Mouse (Mus musculus) hindbrain, embryonic 16.5 days (tissue): Measurements from ENCODE around the gene Ank. TPM values are rescaled to one million over a fixed set of nuclear protein-coding genes. Genes with fewer than 3 reads are reported as not detected.

Experiments used
- ATAC-seq: fragments of 200-750 bp; cut with Nextera tagmentation; 2 replicates; pipeline ENCODE4 v1.8.0; 2017; ENCODE audit warnings: moderate TSS enrichment, moderate library complexity
- H3K27ac ChIP-seq: fragments of 300-500 bp; sonication (generic); 2 replicates; pipeline ENCODE4 v1.5.1; 2014; ENCODE audit warnings: low read depth, mild to moderate bottlenecking, control low read depth, low read length, moderate library complexity
- H3K27me3 ChIP-seq: fragments of 300-500 bp; sonication (generic); replicated peaks from 2 replicates; pipeline ENCODE4 v1.6.1; 2014; ENCODE audit warnings: low read length; ENCODE audit not compliant: control insufficient read depth, insufficient read depth
- H3K36me3 ChIP-seq: fragments of 300-500 bp; sonication (generic); 2 replicates; pipeline ENCODE4 v1.6.1; 2014; ENCODE audit warnings: mild to moderate bottlenecking, low read length, moderate library complexity, mixed read lengths; ENCODE audit not compliant: control insufficient read depth, insufficient read depth
- H3K4me1 ChIP-seq: fragments of 300-500 bp; sonication (generic); 2 replicates; pipeline ENCODE4 v1.6.1; 2014; ENCODE audit warnings: low read depth, low read length; ENCODE audit not compliant: control insufficient read depth, insufficient read depth
- H3K4me2 ChIP-seq: fragments of 300-500 bp; sonication (generic); 2 replicates; pipeline ENCODE4 v1.6.1; 2014; ENCODE audit warnings: mild to moderate bottlenecking, low read length, control low read depth, moderate library complexity
- H3K4me3 ChIP-seq: fragments of 300-500 bp; sonication (generic); 2 replicates; pipeline ENCODE4 v1.5.1; 2014; ENCODE audit warnings: mild to moderate bottlenecking, low read length, control low read depth, moderate library complexity
- H3K9ac ChIP-seq: fragments of 300-500 bp; sonication (generic); 2 replicates; pipeline ENCODE4 v1.6.1; 2014; ENCODE audit warnings: low read depth, mild to moderate bottlenecking, control low read depth, low read length, moderate library complexity
- H3K9me3 ChIP-seq: fragments of 300-500 bp; sonication (generic); 2 replicates; pipeline ENCODE4 v1.6.1; 2014; ENCODE audit warnings: mild to moderate bottlenecking, low read length, moderate library complexity; ENCODE audit not compliant: control insufficient read depth
- WGBS: fragments of 180-500 bp; shearing (Covaris S2); extraction: QIAGEN DNeasy Blood & Tissue Kit; methylation state at CpG from one replicate; pipeline ENCODE4 v1.1.7; 2014; 5-methylcytosine and 5-hydroxymethylcytosine counted together
- polyA plus RNA-seq: library from polyadenylated mRNA; unstranded; fragments of >200 nt; fragmentation: Nextera tagmentation; extraction: Ambion mirVana; gene quantifications from 2 replicates; pipeline ENCODE4 v1.2.1, GENCODE M21; 2015

The Ank gene
- polyA plus RNA-seq, 1 experiment from 2014 or later: 11.6 TPM

DNA sequence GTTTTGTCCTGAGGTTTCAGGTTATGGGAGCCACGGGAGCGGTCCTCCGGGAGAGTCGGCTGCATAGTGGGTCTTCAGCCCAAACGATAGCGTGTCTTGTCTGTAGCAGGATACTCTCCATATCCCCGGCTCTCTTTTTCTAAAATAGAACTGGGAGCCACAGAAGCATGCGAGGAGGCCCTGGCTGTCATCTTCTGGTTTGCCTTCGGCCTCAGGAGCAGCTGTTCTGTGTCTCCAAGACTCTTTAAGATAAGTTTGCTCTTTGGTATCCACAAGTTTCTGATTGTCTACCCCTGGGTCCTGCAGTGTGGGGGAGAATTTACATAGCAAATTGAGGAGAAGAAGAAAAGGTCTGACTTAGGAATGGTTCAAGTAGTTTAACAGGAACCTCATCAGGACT is 10.7 kb downstream of the Ank start:
- no peaks in the 10 kb centered on the region for H3K27me3 ChIP-seq
- peaks cover 16% of the 10 kb centered on the region for H3K4me1 ChIP-seq
- no peak overlapping the region for H3K9ac ChIP-seq
- no peak overlapping the region for H3K27ac ChIP-seq
- 96% methylated on average over 9 of the region's 9 CpGs for WGBS
- no peaks in the 10 kb centered on the region for H3K9me3 ChIP-seq
- no peak for ATAC-seq
- no peak overlapping the region for H3K4me2 ChIP-seq
- no peaks in the 10 kb centered on the region for H3K36me3 ChIP-seq
- no peak overlapping the region for H3K4me3 ChIP-seq

- Histone ChIP-seq H3K27me3 (no peaks in the 10 kb centered on the region), H3K9me3 (no peaks in the 10 kb centered on the region), H3K27ac (no peak overlapping the region), H3K4me1 (peaks cover 11% of the 10 kb centered on the region), H3K4me3 (no peak overlapping the region), H3K36me3 (no peaks in the 10 kb centered on the region), H3K9ac (no peak overlapping the region), H3K4me2 (no peak overlapping the region)
- ATAC-seq: no peak
- 84% methylated on average over 7 of the region's 7 CpGs for WGBS
Measured at GRCm38 (mm10) chr15:27477630-27478029, 11.2 kb downstream of the Ank start.

- Histone ChIP-seq H3K4me3 (no peak overlapping the region), H3K36me3 (no peaks in the 10 kb centered on the region), H3K27ac (no peak overlapping the region; the same call in 1 of the 2 replicates), H3K9ac (no peak overlapping the region), H3K27me3 (no peaks in the 10 kb centered on the region), H3K9me3 (no peaks in the 10 kb centered on the region), H3K4me2 (no peak overlapping the region), H3K4me1 (peaks cover 10% of the 10 kb centered on the region)
- ATAC-seq: no peak
- 66% methylated on average over 4 of the region's 4 CpGs for WGBS
Measured at GRCm38 (mm10) chr15:27480333-27481015, 14.0 kb downstream of the Ank start.

DNA sequence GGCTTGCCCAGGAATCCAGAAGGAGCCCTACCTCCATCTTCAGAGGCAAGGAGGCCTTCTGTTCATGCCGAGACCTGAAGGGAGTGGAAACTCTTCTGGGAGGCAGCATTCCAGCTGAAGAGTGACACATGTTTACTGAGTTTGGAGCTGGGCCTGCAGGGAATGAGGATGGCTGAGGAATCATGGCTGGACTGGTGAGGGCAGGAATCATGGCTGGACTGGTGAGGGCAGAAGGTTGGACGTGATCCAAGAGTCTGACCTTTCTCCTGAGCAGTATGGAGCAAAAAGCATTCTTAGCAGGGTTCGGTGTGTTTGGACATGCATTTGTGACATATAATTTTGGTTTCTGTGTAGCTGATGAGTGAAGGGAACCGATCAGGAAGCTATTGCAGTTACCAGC is 15.5 kb downstream of the Ank start:
- Histone ChIP-seq H3K27ac (no peak overlapping the region), H3K9ac (no peak overlapping the region), H3K4me3 (no peak overlapping the region), H3K4me1 (peaks cover 22% of the 10 kb centered on the region), H3K9me3 (no peaks in the 10 kb centered on the region), H3K27me3 (no peaks in the 10 kb centered on the region), H3K4me2 (no peak overlapping the region), H3K36me3 (no peaks in the 10 kb centered on the region)
- no peak for ATAC-seq
- WGBS: 83% methylated on average over 4 of the region's 4 CpGs

GRCm38 (mm10) chr15:27483183-27483582 is 16.7 kb downstream of the Ank start:
- H3K4me3 ChIP-seq: no peak overlapping the region
- WGBS: 73% methylated on average over 3 of the region's 3 CpGs
- H3K4me2 ChIP-seq: no peak overlapping the region
- no peaks in the 10 kb centered on the region for H3K27me3 ChIP-seq
- no peaks in the 10 kb centered on the region for H3K36me3 ChIP-seq
- peaks cover 35% of the 10 kb centered on the region for H3K4me1 ChIP-seq
- no peak overlapping the region for H3K9ac ChIP-seq
- H3K9me3 ChIP-seq: no peaks in the 10 kb centered on the region
- no peak overlapping the region for H3K27ac ChIP-seq
- ATAC-seq: no peak

GRCm38 (mm10) chr15:27485567-27486278 is 19.2 kb downstream of the Ank start:
- Histone ChIP-seq H3K4me2 (peak overlapping the region; percentile 8; the same call in 1 of the 2 replicates), H3K36me3 (no peaks in the 10 kb centered on the region), H3K4me1 (peaks cover 31% of the 10 kb centered on the region), H3K27me3 (no peaks in the 10 kb centered on the region), H3K9ac (no peak overlapping the region), H3K4me3 (no peak overlapping the region), H3K9me3 (no peaks in the 10 kb centered on the region), H3K27ac (no peak overlapping the region; the same call in 1 of the 2 replicates)
- peak; percentile 66 for ATAC-seq
- 28% methylated on average over 12 of the region's 12 CpGs for WGBS

GRCm38 (mm10) chr15:27486279-27486618 is 19.8 kb downstream of the Ank start:
- no peaks in the 10 kb centered on the region for H3K9me3 ChIP-seq
- H3K4me3 ChIP-seq: no peak overlapping the region
- no peaks in the 10 kb centered on the region for H3K36me3 ChIP-seq
- H3K9ac ChIP-seq: no peak overlapping the region
- no peaks in the 10 kb centered on the region for H3K27me3 ChIP-seq
- peak overlapping the region; percentile 6; the same call in 1 of the 2 replicates for H3K27ac ChIP-seq
- H3K4me2 ChIP-seq: 0 out of 2 replicates have a peak overlapping the region, but pooled peaks have one; percentile 0
- no peak; the same call in 1 of the 2 replicates for ATAC-seq
- H3K4me1 ChIP-seq: peaks cover 31% of the 10 kb centered on the region
- WGBS: 65% methylated on average over 5 of the region's 5 CpGs

- H3K27ac ChIP-seq: peak overlapping the region; percentile 8; the same call in 1 of the 2 replicates
- H3K4me3 ChIP-seq: no peak overlapping the region
- H3K9ac ChIP-seq: no peak overlapping the region
- H3K36me3 ChIP-seq: no peaks in the 10 kb centered on the region
- 63% methylated on average over 8 of the region's 8 CpGs for WGBS
- no peaks in the 10 kb centered on the region for H3K9me3 ChIP-seq
- H3K27me3 ChIP-seq: no peaks in the 10 kb centered on the region
- peaks cover 31% of the 10 kb centered on the region for H3K4me1 ChIP-seq
- ATAC-seq: no peak
- no peak overlapping the region for H3K4me2 ChIP-seq
Measured at GRCm38 (mm10) chr15:27487059-27487458, 20.6 kb downstream of the Ank start.

- Histone ChIP-seq H3K27me3 (no peaks in the 10 kb centered on the region), H3K9ac (peak overlapping the region; percentile 27; the same call in 1 of the 2 replicates), H3K4me3 (no peak overlapping the region), H3K4me1 (peaks cover 31% of the 10 kb centered on the region), H3K27ac (peak overlapping the region; percentile 68), H3K4me2 (no peak overlapping the region; the same call in 1 of the 2 replicates), H3K36me3 (no peaks in the 10 kb centered on the region), H3K9me3 (no peaks in the 10 kb centered on the region)
- 0 out of 2 replicates have a peak, but pooled peaks have one; percentile 41 for ATAC-seq
- WGBS: 41% methylated on average over 10 of the region's 10 CpGs
Measured at GRCm38 (mm10) chr15:27488042-27488441, 21.6 kb downstream of the Ank start.
